Mouse (Mus musculus) cerebellum, adult 9-10 months (tissue): ENCODE measurements at regions not wholly inside any gene's neighbourhood (a gene's known extent, or its start where the extent isn't known, plus 50 kb on each side); places are given as distances from the start of the nearest gene placed in this dataset.

ENCODE experiments used
- DNase-seq: peaks from one replicate; pipeline ENCODE4 v3.0.0; 2022

- no peak for DNase-seq
Observed at GRCm38 (mm10) chr13:60057761-60058274, 119.3 kb downstream of the Gas1 start.

DNA sequence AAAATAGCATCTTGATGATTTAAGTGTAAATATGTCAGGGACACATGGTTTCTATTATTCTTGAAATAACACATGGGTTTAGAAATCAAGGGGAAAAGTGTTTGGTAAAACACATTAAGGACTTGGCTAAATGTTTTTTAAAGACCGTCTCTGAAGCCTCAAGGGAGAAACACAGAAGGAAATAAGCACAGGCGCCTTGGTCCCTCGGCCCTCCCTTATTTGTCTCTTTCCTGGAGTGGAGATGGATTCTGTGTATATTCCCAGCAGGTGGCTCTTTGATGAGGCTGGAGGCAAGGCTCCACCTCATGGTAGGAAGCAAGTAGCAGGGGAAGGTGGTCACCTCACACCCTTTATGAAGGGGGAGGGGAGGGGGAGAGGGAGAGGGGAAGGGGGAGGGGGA lies 122.6 kb downstream of the Gas1 start:
- no peak for DNase-seq

DNA sequence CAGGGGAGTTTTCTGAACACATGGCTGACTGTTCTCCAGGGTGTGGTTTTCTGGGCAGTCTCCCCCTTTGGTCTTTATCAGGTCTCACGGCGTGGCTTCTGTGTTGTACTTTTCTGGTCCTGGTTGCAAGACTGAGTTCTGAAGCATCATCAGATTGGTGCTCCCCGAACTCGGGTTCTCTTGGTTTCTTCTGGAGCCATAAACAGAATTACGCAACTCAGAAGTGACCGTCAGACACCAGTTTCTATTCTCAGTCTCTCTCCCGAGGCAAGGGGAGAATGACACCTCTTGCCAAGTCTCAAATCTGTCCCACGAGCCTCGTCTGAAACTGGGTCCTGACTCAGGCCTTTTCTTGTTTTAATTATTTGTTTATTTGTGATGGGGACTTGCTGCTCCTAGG lies 123.1 kb downstream of the Gas1 start:
- DNase-seq = no peak

GRCm38 (mm10) chr13:60051866-60052265 lies 125.3 kb downstream of the Gas1 start:
- DNase-seq = no peak

GRCm38 (mm10) chr13:60050799-60051580 lies 126.2 kb downstream of the Gas1 start:
- DNase-seq = no peak

- DNase-seq = no peak
Observed at GRCm38 (mm10) chr13:60049703-60050102, 127.5 kb downstream of the Gas1 start.

GRCm38 (mm10) chr13:60047791-60048730 lies 129.1 kb downstream of the Gas1 start:
- DNase-seq = no peak

GRCm38 (mm10) chr13:60045752-60046151 lies 131.4 kb downstream of the Gas1 start:
- DNase-seq = no peak

DNA sequence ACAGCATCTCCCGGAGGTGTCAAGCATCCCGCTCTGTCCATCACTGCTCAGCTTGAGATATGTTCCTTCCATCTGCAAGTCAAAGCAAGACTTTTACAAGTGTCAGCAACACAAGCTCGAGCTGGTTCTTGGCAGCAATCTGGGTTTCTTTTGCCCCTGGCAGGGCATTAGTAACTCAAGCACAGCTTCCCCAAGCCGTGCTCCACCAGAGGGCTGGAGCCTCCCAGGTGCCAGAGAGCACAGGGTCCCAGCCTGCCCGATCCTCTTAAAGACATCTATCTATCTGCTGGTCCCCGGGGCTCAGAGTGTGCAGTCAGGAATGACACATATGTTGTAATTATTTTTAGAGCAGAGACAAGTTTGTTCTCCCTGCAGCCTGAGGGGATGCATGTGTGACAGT lies 132.3 kb downstream of the Gas1 start:
- no peak for DNase-seq

DNA sequence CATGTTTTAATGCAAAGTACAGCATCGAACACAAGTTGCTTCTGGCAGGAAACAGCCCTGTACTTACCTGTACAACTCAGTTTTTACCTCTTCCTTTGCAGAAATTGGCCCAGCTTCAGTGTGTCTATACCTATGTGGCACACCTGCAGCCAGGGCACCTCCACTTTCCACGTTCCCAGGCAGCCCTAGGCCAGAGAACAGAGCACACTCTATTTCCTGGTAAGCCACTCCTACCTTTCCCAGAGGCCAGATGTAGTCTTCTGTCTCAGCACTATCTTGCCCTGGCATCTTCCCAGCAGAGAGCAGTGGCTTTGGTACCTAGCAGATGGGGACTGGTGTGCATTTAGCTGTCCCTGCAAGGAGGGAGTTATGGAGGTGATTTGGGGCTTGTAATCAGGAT lies 134.7 kb downstream of the Gas1 start:
- DNase-seq = no peak

DNA sequence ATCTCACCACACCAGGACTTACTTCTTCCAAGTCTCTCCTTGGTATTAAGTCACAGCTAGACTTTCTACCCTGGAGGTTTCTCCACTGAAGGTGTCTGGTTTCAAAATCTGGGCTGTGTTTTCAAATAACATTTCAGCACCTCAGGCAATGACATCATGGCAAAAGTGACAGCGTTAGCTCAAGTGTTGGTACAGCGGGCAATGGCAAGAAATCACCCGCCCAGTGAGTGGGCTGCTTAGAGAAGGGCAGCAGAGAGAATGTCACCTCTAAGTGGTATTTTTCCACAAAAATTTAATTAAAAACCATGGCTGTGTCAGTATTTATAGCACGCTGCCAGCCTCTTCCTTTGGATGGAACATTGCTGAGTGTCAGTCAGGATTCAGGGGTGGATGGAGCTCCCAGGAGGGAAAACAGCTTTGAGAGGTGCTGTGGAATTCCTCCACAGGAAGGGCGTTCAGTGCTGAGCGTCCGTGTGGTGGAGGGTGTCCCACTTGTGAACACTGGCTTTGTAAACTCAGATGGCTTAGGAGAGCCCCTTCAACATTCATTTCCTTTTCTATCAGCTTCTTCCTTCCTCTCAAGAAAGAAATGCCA lies 141.5 kb downstream of the Gas1 start:
- DNase-seq = no peak

- no peak for DNase-seq
Observed at GRCm38 (mm10) chr13:60033116-60033515, 144.0 kb downstream of the Gas1 start.

- no peak for DNase-seq
Observed at GRCm38 (mm10) chr13:60032586-60032985, 144.6 kb downstream of the Gas1 start.

DNA sequence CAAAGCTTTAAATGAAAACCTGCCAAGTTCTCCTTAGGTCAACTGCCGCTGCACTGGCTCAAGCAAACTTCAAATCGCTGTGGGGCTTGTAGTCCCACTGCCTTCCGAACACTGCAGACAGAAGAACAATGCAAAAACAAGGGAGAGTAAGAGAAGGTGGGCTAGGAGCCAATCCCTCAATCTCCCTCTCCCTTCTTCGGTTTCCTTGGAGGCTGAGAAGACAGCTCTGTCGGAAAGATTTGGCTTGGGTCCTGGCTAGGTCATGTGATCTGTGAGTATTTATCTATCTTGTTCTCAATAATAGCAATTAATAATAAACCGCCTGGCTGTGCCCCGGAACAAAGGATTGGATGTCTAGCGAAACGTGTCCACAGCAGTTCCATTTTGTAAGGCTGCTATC lies 147.6 kb downstream of the Gas1 start:
- no peak for DNase-seq

DNA sequence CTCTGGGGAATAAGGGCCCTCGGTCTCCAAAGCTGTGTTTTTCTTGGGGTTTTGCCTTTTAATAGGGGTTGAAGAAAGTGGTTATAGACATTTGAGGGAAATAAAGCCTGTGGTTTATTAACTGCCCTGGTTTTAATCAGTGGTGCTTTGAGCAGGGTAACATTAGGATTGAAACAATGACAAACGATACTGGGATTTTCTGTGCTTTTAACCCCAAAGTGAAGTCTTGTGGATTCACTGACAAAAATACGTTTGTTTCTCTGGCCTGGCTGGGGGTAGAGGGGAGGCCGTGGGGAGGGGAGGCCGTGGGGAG lies 157.0 kb downstream of the Gas1 start:
- no peak for DNase-seq

- no peak for DNase-seq
Observed at GRCm38 (mm10) chr13:60019291-60020174, 157.6 kb downstream of the Gas1 start.

DNA sequence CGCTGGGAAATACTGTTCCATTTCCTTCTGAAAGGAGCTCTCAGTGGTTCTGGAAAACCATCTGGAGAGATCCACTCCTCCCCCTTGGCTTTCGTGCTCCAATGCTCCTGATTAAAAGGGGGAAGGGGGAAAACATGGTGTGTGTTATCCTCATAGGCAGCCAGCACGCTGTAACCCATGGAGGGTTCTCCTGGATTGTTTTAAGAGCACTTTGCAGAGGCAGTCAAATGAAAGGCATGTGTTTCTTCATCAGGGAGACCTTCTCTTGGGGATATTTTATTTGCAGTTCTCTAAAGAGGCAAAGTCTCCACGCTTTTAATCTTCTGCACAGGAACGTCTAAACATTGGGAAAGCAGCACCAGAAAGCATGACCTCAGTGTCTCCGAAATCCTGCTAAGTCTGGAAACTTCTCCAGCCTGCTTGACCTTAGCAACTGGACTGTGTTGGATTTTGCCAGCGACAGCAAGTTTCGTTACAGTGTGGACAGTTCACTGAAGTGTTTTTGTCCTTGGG lies 161.3 kb downstream of the Gas1 start:
- no peak for DNase-seq

DNA sequence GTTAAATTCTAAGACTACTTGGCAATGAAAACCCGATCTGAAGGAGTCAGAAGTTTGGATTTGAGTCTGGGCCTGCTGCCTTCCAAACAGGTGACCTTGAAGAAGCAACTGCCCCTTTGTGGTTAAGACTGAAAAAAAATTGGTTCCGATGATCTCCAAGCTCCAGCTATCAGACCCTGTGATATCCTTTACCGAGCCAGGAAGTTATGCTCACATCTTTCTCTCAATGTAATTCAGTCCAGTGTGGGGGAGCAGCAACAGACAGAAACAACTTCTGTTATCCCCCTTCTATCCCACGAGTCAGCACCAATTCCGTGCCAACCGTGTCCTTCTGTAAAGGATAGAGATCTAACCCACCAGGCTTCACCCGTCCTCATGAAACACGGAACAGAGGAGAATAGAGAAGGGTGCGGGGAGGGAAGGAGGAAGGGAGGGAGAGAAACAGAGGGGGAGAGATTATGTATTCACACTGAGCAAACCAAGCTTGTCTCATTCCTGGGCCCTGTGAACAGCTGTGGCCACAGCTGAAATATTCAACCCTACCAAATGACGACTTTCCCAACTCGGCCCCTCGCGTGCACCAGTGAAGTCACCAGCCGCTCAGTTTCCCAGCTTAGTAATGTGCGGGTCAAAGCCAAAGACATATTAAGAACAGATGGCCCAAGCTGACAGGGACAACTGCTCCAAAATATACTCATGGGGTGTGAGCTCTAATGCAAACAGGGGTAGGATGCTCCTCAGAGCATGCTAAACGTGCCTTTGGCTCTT lies 164.9 kb downstream of the Gas1 start:
- no peak for DNase-seq

- DNase-seq = no peak
Observed at GRCm38 (mm10) chr13:60011092-60011491, 166.1 kb downstream of the Gas1 start.

DNA sequence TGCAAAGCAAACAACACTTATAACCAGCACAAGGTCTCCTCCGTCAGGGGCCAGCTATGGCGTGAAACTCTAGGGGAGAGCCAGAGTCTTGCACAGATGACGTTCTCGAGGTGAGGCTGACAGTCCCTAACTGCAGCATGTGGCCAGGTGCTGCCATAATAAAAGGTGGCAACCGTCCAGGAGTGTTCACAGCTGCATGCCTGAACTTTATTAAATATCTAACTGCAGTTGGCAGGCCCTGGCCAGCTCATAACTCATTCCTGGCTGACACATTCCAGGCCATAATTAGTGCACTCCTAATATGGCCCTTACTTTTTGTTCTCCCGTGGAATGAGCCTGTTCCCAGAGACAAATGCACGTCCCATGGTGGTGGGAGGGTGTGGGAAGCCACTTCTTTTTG lies 169.6 kb downstream of the Gas1 start:
- DNase-seq = no peak

GRCm38 (mm10) chr13:60007031-60007430 lies 170.1 kb downstream of the Gas1 start:
- no peak for DNase-seq

DNA sequence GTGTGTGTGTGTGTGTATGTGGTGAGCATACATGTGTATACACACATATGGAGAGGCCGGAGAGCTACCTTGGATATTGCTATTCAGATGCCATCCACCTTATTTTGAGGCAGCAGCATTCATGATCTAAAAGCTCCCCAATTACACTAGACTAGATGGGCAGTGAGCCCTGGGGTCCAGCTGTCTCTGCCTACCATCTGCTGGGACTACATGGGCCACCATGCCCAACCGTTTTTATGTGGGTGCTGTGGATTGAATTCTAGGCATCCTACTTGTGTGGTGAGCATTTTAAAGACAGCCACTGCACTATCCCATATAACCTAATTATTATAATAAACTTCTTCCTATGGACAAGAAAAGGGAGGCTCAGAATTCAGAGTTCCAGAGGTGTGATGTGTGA lies 172.6 kb downstream of the Gas1 start:
- no peak for DNase-seq
